Mouse (Mus musculus): ENCODE data around the gene Ubxn4. TPM values are rescaled to one million over a fixed set of nuclear protein-coding genes. Genes with fewer than 3 reads are reported as not detected.

Gene Ubxn4
- polyA plus RNA-seq (2012; rRNA removed), result 10.5 and 14.8 TPM in 2 replicates

DNA sequence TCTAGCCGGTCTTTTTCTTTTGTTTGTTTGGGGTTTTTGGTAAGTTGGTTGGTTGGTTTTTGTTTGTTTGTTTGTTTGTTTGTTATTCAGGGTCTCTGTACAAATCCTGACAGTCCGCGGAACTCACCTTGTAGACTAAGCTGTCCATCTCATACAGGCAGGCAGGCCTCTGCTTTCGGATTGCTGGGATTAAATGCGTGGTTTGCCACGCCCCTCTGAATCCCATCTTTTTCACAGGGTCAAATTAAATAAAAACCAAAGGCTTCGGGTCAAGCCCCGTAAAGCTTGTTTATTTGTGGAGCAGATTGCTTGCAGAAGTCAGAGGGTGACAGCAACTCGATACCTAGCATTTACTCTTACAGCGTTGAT is at the start of gene Ubxn4:
TSS of gene Ubxn4 (plus strand) at position 338 of the 369 bp plus-strand sequence.
- H3K4me3 ChIP-seq (ENCODE audit: low read depth, low read length), result peak within 1 kb of the TSS; percentile 86
- peaks cover 1% of the 10 kb centered on the region; the same call in 1 of the 2 replicates for H3K36me3 ChIP-seq (ENCODE audit: control insufficient read depth, insufficient read depth, low read length)
- no peaks in the 10 kb centered on the region for H3K27me3 ChIP-seq (ENCODE audit: control insufficient read depth, insufficient read depth, low read length)
- no peaks in the 10 kb centered on the region for H3K4me1 ChIP-seq (ENCODE audit: control insufficient read depth, insufficient read depth, insufficient read length, low read length)
- TF ChIP-seq CTCF (IDR thresholded peaks at IDR 0.05; ENCODE audit: extremely low read depth, insufficient read length, insufficient replicate concordance, low read depth, low read length), result no peak
- WGBS, result 7% methylated on average over 10 of the region's 10 CpGs
- H3K27ac ChIP-seq (ENCODE audit: insufficient read depth, low read depth, low read length), result peak within 1 kb of the TSS; percentile 87

DNA sequence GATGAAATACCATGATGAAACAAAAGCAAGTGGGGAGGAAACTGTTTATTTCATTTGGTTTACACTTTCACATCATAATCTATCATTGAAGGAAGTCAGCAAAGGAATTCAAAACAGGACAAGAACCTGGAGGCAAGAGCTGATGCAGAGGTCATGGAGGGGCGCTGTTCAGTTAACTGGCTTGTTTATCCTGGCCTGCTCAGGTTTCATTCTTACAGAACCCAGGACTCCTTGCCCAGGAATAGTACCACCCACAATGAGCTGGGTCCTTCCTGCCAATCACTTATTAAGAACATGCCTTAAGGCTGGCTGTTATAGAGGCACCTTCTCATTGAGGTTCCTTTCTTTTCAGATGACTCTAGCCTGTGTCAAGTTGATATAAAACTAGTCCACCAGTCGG is 49.8 kb upstream of the Ubxn4 start:
- no peaks in the 10 kb centered on the region for H3K4me1 ChIP-seq (ENCODE audit: control insufficient read depth, insufficient read depth, insufficient read length, low read length)
- WGBS, result 81% methylated on average over 2 of the region's 2 CpGs
- no peaks in the 10 kb centered on the region for H3K27me3 ChIP-seq (ENCODE audit: control insufficient read depth, insufficient read depth, low read length)
- peaks cover 22% of the 10 kb centered on the region for H3K36me3 ChIP-seq (ENCODE audit: control insufficient read depth, insufficient read depth, low read length)
- no peak overlapping the region for H3K4me3 ChIP-seq (ENCODE audit: low read depth, low read length)
- no peak for TF ChIP-seq CTCF (IDR thresholded peaks at IDR 0.05; ENCODE audit: extremely low read depth, insufficient read length, insufficient replicate concordance, low read depth, low read length)
- no peak for TF ChIP-seq POLR2A (IDR thresholded peaks at IDR 0.05; ENCODE audit: low read depth, low read length)
- H3K27ac ChIP-seq (ENCODE audit: insufficient read depth, low read depth, low read length), result no peak overlapping the region

DNA sequence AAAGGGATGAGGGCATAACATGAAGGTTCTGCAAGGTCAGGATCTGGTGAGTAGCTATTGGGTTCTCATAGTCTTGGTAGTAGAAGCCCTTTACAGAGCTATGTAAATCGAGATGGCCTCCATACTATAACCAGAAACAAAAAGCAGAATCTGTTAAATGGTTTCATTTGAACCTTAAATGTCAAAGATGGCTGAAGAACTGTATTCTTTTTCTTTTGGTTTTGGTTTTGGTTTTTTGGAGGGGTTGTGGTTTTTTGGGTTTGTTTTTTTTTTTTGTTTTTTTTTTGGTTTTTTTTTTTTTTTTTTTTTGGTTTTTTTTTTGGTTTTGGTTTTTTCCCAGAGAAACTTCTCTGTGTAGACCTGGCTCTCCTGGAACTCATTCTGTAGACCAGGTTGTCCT is 46.4 kb upstream of the Ubxn4 start:
- H3K36me3 ChIP-seq (ENCODE audit: control insufficient read depth, insufficient read depth, low read length), result peaks cover 21% of the 10 kb centered on the region
- no peak overlapping the region for H3K27ac ChIP-seq (ENCODE audit: insufficient read depth, low read depth, low read length)
- no peak overlapping the region for H3K4me3 ChIP-seq (ENCODE audit: low read depth, low read length)
- TF ChIP-seq CTCF (IDR thresholded peaks at IDR 0.05; ENCODE audit: extremely low read depth, insufficient read length, insufficient replicate concordance, low read depth, low read length), result no peak
- TF ChIP-seq POLR2A (IDR thresholded peaks at IDR 0.05; ENCODE audit: low read depth, low read length), result no peak
- WGBS, result 80% methylated on average over 1 of the region's 1 CpGs
- no peaks in the 10 kb centered on the region for H3K4me1 ChIP-seq (ENCODE audit: control insufficient read depth, insufficient read depth, insufficient read length, low read length)
- no peaks in the 10 kb centered on the region for H3K27me3 ChIP-seq (ENCODE audit: control insufficient read depth, insufficient read depth, low read length)

DNA sequence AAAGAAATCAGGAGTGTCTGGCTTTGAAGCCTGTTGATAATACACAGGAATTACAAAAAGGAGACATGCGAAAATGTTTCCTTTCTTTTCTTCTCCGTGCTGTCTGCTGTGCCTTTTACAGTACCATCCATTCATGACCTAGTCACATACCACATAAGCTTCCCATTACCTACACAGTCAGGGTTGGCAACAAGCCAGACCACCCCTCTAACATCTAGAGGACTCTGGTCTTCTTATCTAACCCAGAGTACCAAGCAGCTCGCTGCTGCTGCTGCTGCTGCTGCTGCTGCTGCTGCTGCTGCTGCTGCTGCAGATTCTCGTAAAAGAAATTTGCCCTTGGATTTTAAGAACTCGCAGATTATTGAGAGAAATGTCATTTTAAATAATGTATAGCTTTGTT is 30.5 kb upstream of the Ubxn4 start:
- H3K4me3 ChIP-seq (ENCODE audit: low read depth, low read length), result no peak overlapping the region
- no peaks in the 10 kb centered on the region for H3K4me1 ChIP-seq (ENCODE audit: control insufficient read depth, insufficient read depth, insufficient read length, low read length)
- no peaks in the 10 kb centered on the region for H3K27me3 ChIP-seq (ENCODE audit: control insufficient read depth, insufficient read depth, low read length)
- TF ChIP-seq POLR2A (IDR thresholded peaks at IDR 0.05; ENCODE audit: low read depth, low read length), result no peak
- no peak for TF ChIP-seq CTCF (IDR thresholded peaks at IDR 0.05; ENCODE audit: extremely low read depth, insufficient read length, insufficient replicate concordance, low read depth, low read length)
- H3K36me3 ChIP-seq (ENCODE audit: control insufficient read depth, insufficient read depth, low read length), result peaks cover 25% of the 10 kb centered on the region
- WGBS, result 64% methylated on average over 5 of the region's 5 CpGs
- H3K27ac ChIP-seq (ENCODE audit: insufficient read depth, low read depth, low read length), result no peak overlapping the region

DNA sequence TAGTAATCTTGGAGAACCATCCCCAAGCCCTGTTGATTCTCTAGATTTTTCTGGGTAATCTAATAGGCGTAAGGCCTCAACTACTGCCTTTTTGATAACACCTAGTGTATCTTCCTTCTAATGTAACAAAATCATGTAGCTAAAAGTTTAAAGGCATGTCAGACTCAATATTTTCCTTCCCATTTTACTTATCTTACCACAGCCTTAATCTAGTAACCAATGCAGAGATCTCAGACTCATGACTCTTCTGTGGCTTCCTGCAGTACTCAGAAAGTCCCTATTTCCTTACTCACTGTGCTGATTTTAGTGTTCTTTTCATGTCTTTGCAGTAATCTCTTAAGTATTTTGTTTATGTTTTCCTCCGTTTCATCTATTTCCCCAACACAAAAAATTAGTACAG is 21.9 kb upstream of the Ubxn4 start:
- Histone ChIP-seq H3K27me3 (ENCODE audit: control insufficient read depth, insufficient read depth, low read length) (no peaks in the 10 kb centered on the region), H3K27ac (ENCODE audit: insufficient read depth, low read depth, low read length) (no peak overlapping the region), H3K4me3 (ENCODE audit: low read depth, low read length) (no peak overlapping the region), H3K4me1 (ENCODE audit: control insufficient read depth, insufficient read depth, insufficient read length, low read length) (no peaks in the 10 kb centered on the region), H3K36me3 (ENCODE audit: control insufficient read depth, insufficient read depth, low read length) (peaks cover 20% of the 10 kb centered on the region)
- TF ChIP-seq POLR2A (IDR thresholded peaks at IDR 0.05; ENCODE audit: low read depth, low read length) (no peak), CTCF (IDR thresholded peaks at IDR 0.05; ENCODE audit: extremely low read depth, insufficient read length, insufficient replicate concordance, low read depth, low read length) (no peak)
- 86% methylated on average over 2 of the region's 2 CpGs for WGBS

DNA sequence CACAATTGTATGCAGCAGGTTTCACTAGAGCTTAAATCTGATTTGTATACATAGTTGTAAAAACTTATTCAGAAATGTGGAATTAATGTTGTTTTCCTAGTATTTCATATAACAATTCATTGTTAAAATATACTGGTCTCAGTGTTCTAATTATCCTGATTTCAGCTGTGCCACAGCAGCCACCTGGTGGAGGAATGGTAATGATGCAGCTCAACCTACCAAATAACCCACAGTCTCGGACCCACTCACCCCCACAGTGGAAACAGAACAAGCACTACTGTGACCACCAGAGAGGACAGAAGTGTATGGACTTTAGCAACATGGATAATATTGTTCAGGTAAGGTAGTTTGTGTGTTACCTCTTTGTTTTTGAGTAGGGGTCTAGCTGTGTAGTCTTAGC is 20.5 kb upstream of the Ubxn4 start:
- Histone ChIP-seq H3K36me3 (ENCODE audit: control insufficient read depth, insufficient read depth, low read length) (peaks cover 17% of the 10 kb centered on the region), H3K27me3 (ENCODE audit: control insufficient read depth, insufficient read depth, low read length) (no peaks in the 10 kb centered on the region)
- 89% methylated on average over 1 of the region's 1 CpGs for WGBS

DNA sequence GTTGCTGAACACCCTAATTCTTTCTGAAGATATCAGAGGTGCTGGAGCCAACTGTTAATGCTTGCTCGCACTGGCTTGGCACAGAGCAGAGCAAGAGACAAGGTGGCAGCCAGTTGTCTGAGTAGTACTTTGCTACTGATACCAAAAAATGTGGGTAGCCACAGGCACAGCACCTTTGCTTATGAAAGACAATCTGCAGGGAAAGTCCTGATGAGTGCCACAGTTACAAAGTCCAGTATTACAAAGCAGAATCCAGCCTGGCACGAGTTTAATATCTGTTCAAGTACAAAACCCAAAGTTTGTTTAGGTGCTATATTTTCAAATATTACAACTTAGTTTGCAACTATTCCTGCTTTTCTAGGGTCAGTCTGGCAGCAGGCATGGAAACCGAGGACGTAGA is 8.6 kb upstream of the Ubxn4 start:
- no peak overlapping the region for H3K4me3 ChIP-seq (ENCODE audit: low read depth, low read length)
- H3K36me3 ChIP-seq (ENCODE audit: control insufficient read depth, insufficient read depth, low read length), result peaks cover 29% of the 10 kb centered on the region
- no peaks in the 10 kb centered on the region for H3K27me3 ChIP-seq (ENCODE audit: control insufficient read depth, insufficient read depth, low read length)
- no peaks in the 10 kb centered on the region for H3K4me1 ChIP-seq (ENCODE audit: control insufficient read depth, insufficient read depth, insufficient read length, low read length)
- TF ChIP-seq POLR2A (IDR thresholded peaks at IDR 0.05; ENCODE audit: low read depth, low read length) (no peak), CTCF (IDR thresholded peaks at IDR 0.05; ENCODE audit: extremely low read depth, insufficient read length, insufficient replicate concordance, low read depth, low read length) (no peak)
- 86% methylated on average over 4 of the region's 4 CpGs for WGBS
- H3K27ac ChIP-seq (ENCODE audit: insufficient read depth, low read depth, low read length), result no peak overlapping the region

More for the DNA sequence above, 20.5 kb upstream of the Ubxn4 start:
- Histone ChIP-seq H3K4me1 (ENCODE audit: control insufficient read depth, insufficient read depth, insufficient read length, low read length) (no peaks in the 10 kb centered on the region), H3K27ac (ENCODE audit: insufficient read depth, low read depth, low read length) (no peak overlapping the region), H3K4me3 (ENCODE audit: low read depth, low read length) (no peak overlapping the region)
- TF ChIP-seq CTCF (IDR thresholded peaks at IDR 0.05; ENCODE audit: extremely low read depth, insufficient read length, insufficient replicate concordance, low read depth, low read length) (peak; percentile 24; the same call in 1 of the 2 replicates), POLR2A (IDR thresholded peaks at IDR 0.05; ENCODE audit: low read depth, low read length) (no peak)

Measured in small intestine, adult 2 months (tissue).